Mouse (Mus musculus): Measurements from ENCODE around the gene Olfr149. TPM values are rescaled to one million over a fixed set of nuclear protein-coding genes. Genes with fewer than 3 reads are reported as not detected.

Gene Olfr149
- polyA plus RNA-seq, 1 experiment from 2014 or later: not detected

DNA sequence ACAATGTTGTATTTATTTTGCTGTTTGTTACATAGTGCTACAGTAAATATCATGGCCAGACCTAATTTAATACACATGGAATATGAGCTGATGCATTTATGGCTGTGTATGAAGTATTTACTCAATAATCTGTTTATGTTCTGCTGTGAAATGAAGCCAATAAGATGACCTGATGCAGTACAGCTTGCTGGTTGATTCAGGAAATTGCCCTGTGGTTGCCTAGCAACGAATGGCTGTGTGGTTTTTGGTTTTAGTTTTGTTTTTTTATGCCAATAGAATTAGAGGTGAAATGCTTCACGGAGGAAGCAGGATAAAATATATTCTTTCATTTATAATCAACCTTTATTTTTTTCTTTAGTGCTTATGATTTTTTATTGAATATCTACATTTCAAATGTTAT is 27.6 kb downstream of the Olfr149 start:
- no peaks in the 10 kb centered on the region for H3K27me3 ChIP-seq (ENCODE audit: insufficient read depth, low read length)
- 61% methylated on average over 2 of the region's 2 CpGs for WGBS
- ATAC-seq (replicated peaks; ENCODE audit: low FRiP score, low read depth): no peak
- H3K27ac ChIP-seq: no peak overlapping the region
- H3K36me3 ChIP-seq (ENCODE audit: insufficient read depth, low read length): no peaks in the 10 kb centered on the region
- no peak for TF ChIP-seq CTCF (IDR thresholded peaks at IDR 0.05; ENCODE audit: low read depth)
- no peak for DNase-seq (ENCODE audit: low spot score)
- no peaks in the 10 kb centered on the region for H3K9me3 ChIP-seq (replicated peaks; ENCODE audit: low read length)
- H3K9ac ChIP-seq (ENCODE audit: low read depth, low read length): no peak overlapping the region
- H3K4me2 ChIP-seq (ENCODE audit: low read length): no peak overlapping the region
- H3K4me1 ChIP-seq (replicated peaks; ENCODE audit: insufficient read depth, low read length): no peaks in the 10 kb centered on the region
- no peak overlapping the region for H3K4me3 ChIP-seq (replicated peaks; ENCODE audit: low read depth, low read length)

DNA sequence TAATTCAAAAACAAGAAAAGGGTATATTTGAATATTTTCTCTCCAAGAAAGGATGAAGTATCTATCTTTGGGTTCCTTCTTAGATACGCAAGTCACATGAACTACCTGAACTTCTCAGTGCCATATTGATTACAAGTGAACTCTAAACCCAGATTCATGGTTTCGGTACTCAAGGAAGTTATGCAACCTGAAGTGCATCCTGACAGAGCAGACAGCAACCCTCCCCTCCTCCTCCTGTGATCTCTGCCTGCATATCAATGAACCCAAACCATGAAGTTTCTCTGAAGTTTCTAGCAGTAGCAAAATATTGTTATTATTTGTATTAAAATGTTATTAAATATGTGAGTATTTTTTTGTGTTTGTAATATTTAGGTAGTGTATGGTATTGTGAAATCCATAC is 28.4 kb downstream of the Olfr149 start:
- no peaks in the 10 kb centered on the region for H3K9me3 ChIP-seq (replicated peaks; ENCODE audit: low read length)
- no peaks in the 10 kb centered on the region for H3K36me3 ChIP-seq (ENCODE audit: insufficient read depth, low read length)
- DNase-seq (ENCODE audit: low spot score) (no peak), ATAC-seq (replicated peaks; ENCODE audit: low FRiP score, low read depth) (no peak)
- no peak for TF ChIP-seq CTCF (IDR thresholded peaks at IDR 0.05; ENCODE audit: low read depth)
- H3K4me1 ChIP-seq (replicated peaks; ENCODE audit: insufficient read depth, low read length): no peaks in the 10 kb centered on the region
- no peak overlapping the region for H3K9ac ChIP-seq (ENCODE audit: low read depth, low read length)
- 90% methylated on average over 2 of the region's 2 CpGs for WGBS
- no peak overlapping the region for H3K4me2 ChIP-seq (ENCODE audit: low read length)
- no peaks in the 10 kb centered on the region for H3K27me3 ChIP-seq (ENCODE audit: insufficient read depth, low read length)
- H3K4me3 ChIP-seq (replicated peaks; ENCODE audit: low read depth, low read length): no peak overlapping the region
- H3K27ac ChIP-seq: no peak overlapping the region

DNA sequence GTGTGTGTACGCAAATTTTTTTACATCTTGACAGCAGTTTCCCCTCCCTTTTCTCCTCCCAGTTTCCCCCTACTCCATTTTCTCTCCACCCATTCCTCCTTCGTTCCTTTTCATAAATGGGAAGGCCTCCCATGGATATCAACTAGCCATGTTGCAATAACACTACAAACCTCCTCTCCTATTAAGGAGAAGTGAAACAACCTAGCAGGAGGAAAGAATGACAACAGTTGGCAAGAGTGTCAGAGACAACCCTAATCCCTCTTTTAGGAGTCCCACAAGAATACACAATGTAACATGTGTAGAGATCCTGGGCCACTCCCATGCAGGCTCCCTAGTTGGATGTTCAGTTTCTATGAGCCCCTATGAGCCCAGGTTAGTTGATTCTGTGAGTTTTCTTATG is 32.1 kb downstream of the Olfr149 start:
- Histone ChIP-seq H3K27me3 (ENCODE audit: insufficient read depth, low read length) (no peaks in the 10 kb centered on the region), H3K27ac (no peak overlapping the region), H3K4me2 (ENCODE audit: low read length) (no peak overlapping the region), H3K9ac (ENCODE audit: low read depth, low read length) (no peak overlapping the region), H3K9me3 (replicated peaks; ENCODE audit: low read length) (no peaks in the 10 kb centered on the region), H3K4me1 (replicated peaks; ENCODE audit: insufficient read depth, low read length) (no peaks in the 10 kb centered on the region), H3K4me3 (replicated peaks; ENCODE audit: low read depth, low read length) (no peak overlapping the region), H3K36me3 (ENCODE audit: insufficient read depth, low read length) (no peaks in the 10 kb centered on the region)
- no peak for TF ChIP-seq CTCF (IDR thresholded peaks at IDR 0.05; ENCODE audit: low read depth)
- DNase-seq (ENCODE audit: low spot score): no peak
- ATAC-seq (replicated peaks; ENCODE audit: low FRiP score, low read depth): no peak
- 68% methylated on average over 2 of the region's 2 CpGs for WGBS

DNA sequence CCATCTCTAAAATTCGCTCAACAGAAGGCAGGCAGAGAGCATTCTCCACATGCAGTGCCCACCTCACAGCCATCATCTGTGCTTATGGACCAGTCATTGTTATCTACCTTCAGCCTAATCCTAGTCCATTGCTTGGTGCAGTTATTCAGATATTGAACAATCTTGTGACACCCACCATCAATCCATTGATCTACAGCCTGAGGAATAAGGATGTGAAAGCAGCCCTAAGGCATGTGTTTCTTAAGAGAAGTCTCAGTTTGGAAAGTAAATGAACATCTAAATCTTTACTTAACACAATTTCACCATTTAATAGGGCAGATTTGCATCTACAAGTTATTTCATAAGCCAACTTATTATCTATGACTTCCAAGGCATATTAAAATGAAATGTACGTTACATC is 37.2 kb downstream of the Olfr149 start:
- ATAC-seq (replicated peaks; ENCODE audit: low FRiP score, low read depth): no peak
- Histone ChIP-seq H3K36me3 (ENCODE audit: insufficient read depth, low read length) (no peaks in the 10 kb centered on the region), H3K4me2 (ENCODE audit: low read length) (no peak overlapping the region), H3K27ac (no peak overlapping the region), H3K4me3 (replicated peaks; ENCODE audit: low read depth, low read length) (no peak overlapping the region), H3K4me1 (replicated peaks; ENCODE audit: insufficient read depth, low read length) (no peaks in the 10 kb centered on the region), H3K9ac (ENCODE audit: low read depth, low read length) (no peak overlapping the region), H3K27me3 (ENCODE audit: insufficient read depth, low read length) (no peaks in the 10 kb centered on the region), H3K9me3 (replicated peaks; ENCODE audit: low read length) (no peaks in the 10 kb centered on the region)
- no peak for DNase-seq (ENCODE audit: low spot score)
- TF ChIP-seq CTCF (IDR thresholded peaks at IDR 0.05; ENCODE audit: low read depth): no peak
- WGBS: 80% methylated on average over 2 of the region's 2 CpGs

DNA sequence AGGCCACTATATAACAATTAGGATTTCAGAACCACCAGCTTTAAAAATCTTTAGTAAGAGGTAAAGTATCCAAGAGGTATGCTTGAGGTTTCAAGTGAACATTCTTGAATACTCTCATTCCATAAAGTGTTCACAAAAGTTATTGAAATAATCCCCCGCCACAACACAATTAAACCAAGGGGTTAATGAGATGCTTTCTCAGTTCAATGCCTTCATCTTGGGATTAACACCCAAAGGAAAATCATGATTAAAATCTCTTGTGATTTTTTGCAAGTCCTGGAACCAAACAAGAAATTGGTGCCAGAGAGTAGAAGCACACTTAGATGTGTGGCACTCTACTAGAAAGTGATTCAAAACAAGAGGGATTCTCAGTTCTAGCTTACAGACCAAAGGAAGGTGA is 40.0 kb downstream of the Olfr149 start, which contains the start of gene Olfr963:
TSS of gene Olfr963 (plus strand) at position 301 of the 400 bp plus-strand sequence.
- no peaks in the 10 kb centered on the region for H3K9me3 ChIP-seq (replicated peaks; ENCODE audit: low read length)
- no peaks in the 10 kb centered on the region for H3K36me3 ChIP-seq (ENCODE audit: insufficient read depth, low read length)
- H3K9ac ChIP-seq (ENCODE audit: low read depth, low read length): no peak within 1 kb of the TSS
- no peak for TF ChIP-seq CTCF (IDR thresholded peaks at IDR 0.05; ENCODE audit: low read depth)
- no peaks in the 10 kb centered on the region for H3K4me1 ChIP-seq (replicated peaks; ENCODE audit: insufficient read depth, low read length)
- WGBS: 93% methylated on average over 1 of the region's 1 CpGs
- ATAC-seq (replicated peaks; ENCODE audit: low FRiP score, low read depth): no peak
- DNase-seq (ENCODE audit: low spot score): no peak
- H3K27ac ChIP-seq: no peak within 1 kb of the TSS
- no peaks in the 10 kb centered on the region for H3K27me3 ChIP-seq (ENCODE audit: insufficient read depth, low read length)
- no peak within 1 kb of the TSS for H3K4me3 ChIP-seq (replicated peaks; ENCODE audit: low read depth, low read length)
- no peak within 1 kb of the TSS for H3K4me2 ChIP-seq (ENCODE audit: low read length)

DNA sequence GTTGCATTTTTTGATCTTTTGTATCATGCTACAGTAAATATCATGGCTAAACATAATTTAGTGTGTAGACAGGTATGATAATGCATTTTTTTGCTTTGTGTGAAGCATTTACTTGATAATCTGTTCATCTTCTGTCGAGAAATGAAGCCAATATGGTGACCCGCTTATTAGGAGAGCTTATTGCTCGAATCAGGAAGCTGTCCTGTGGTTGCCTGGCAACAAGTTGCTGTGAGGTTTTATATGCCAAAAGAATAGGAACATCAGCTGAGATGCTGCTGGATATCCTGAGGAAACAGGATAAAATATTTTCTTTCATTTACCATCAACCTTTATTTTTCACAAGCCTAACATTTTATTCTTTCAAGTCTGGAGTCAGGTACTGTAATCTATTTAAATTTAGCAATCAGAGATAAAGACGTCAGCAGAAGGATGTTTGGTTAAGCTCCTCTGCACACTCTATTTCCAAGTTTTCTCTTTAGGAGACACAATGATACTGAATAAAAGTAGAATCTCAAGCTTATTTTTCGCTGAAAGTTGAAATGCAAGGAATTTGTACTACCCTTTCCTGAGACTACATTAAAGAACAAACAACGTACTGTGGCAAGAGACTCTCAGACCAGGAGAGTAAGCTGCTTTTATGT is 52.0 kb downstream of the Olfr149 start:
- no peaks in the 10 kb centered on the region for H3K4me1 ChIP-seq (replicated peaks; ENCODE audit: insufficient read depth, low read length)
- no peak overlapping the region for H3K9ac ChIP-seq (ENCODE audit: low read depth, low read length)
- H3K4me2 ChIP-seq (ENCODE audit: low read length): no peak overlapping the region
- no peak for TF ChIP-seq CTCF (IDR thresholded peaks at IDR 0.05; ENCODE audit: low read depth)
- no peak overlapping the region for H3K4me3 ChIP-seq (replicated peaks; ENCODE audit: low read depth, low read length)
- DNase-seq (ENCODE audit: low spot score): no peak
- H3K27me3 ChIP-seq (ENCODE audit: insufficient read depth, low read length): no peaks in the 10 kb centered on the region
- ATAC-seq (replicated peaks; ENCODE audit: low FRiP score, low read depth): no peak
- no peaks in the 10 kb centered on the region for H3K36me3 ChIP-seq (ENCODE audit: insufficient read depth, low read length)
- 67% methylated on average over 6 of the region's 6 CpGs for WGBS
- no peak overlapping the region for H3K27ac ChIP-seq
- H3K9me3 ChIP-seq (replicated peaks; ENCODE audit: low read length): no peaks in the 10 kb centered on the region

Other genes starting within 250 kb of the Olfr149 start
- not detected in 2 replicates for gene Olfr955, start 235.2 kb downstream of the Olfr149 start, polyA plus RNA-seq (2015; fragmentation: Nextera tagmentation; extraction: Ambion mirVana)
- not detected in 2 replicates for gene Olfr44, start 213.1 kb downstream of the Olfr149 start, polyA plus RNA-seq (2015; fragmentation: Nextera tagmentation; extraction: Ambion mirVana)
- not detected in 2 replicates for gene Olfr957, start 191.3 kb downstream of the Olfr149 start, polyA plus RNA-seq (2015; fragmentation: Nextera tagmentation; extraction: Ambion mirVana)
- gene Olfr958, start 153.1 kb downstream of the Olfr149 start, polyA plus RNA-seq (2015; fragmentation: Nextera tagmentation; extraction: Ambion mirVana): not detected in 2 replicates
- not detected in 2 replicates for gene Olfr959, start 131.5 kb downstream of the Olfr149 start, polyA plus RNA-seq (2015; fragmentation: Nextera tagmentation; extraction: Ambion mirVana)
- gene AW551984, start 102.7 kb downstream of the Olfr149 start, polyA plus RNA-seq (2015; fragmentation: Nextera tagmentation; extraction: Ambion mirVana): 9.1 and 10.2 TPM in 2 replicates
- not detected in 2 replicates for gene Olfr148, start 96.5 kb downstream of the Olfr149 start, polyA plus RNA-seq (2015; fragmentation: Nextera tagmentation; extraction: Ambion mirVana)
- not detected in 2 replicates for gene Olfr960, start 85.7 kb downstream of the Olfr149 start, polyA plus RNA-seq (2015; fragmentation: Nextera tagmentation; extraction: Ambion mirVana)
- gene Olfr961, start 62.0 kb downstream of the Olfr149 start, polyA plus RNA-seq (2015; fragmentation: Nextera tagmentation; extraction: Ambion mirVana): not detected in 2 replicates
- not detected in 2 replicates for gene Olfr963, start 39.9 kb downstream of the Olfr149 start, polyA plus RNA-seq (2015; fragmentation: Nextera tagmentation; extraction: Ambion mirVana)
- gene Olfr965, start 4.2 kb upstream of the Olfr149 start, polyA plus RNA-seq (2015; fragmentation: Nextera tagmentation; extraction: Ambion mirVana): not detected in 2 replicates
- gene Olfr150, start 23.9 kb upstream of the Olfr149 start, polyA plus RNA-seq (2015; fragmentation: Nextera tagmentation; extraction: Ambion mirVana): not detected in 2 replicates
- gene Olfr967, start 39.1 kb upstream of the Olfr149 start, polyA plus RNA-seq (2015; fragmentation: Nextera tagmentation; extraction: Ambion mirVana): not detected in 2 replicates
- not detected in 2 replicates for gene Olfr968, start 76.1 kb upstream of the Olfr149 start, polyA plus RNA-seq (2015; fragmentation: Nextera tagmentation; extraction: Ambion mirVana)
- gene Olfr969, start 83.8 kb upstream of the Olfr149 start, polyA plus RNA-seq (2015; fragmentation: Nextera tagmentation; extraction: Ambion mirVana): not detected in 2 replicates
- gene Olfr970, start 101.7 kb upstream of the Olfr149 start, polyA plus RNA-seq (2015; fragmentation: Nextera tagmentation; extraction: Ambion mirVana): not detected in 2 replicates
- gene Olfr971, start 129.8 kb upstream of the Olfr149 start, polyA plus RNA-seq (2015; fragmentation: Nextera tagmentation; extraction: Ambion mirVana): not detected in 2 replicates
- gene Olfr972, start 159.3 kb upstream of the Olfr149 start, polyA plus RNA-seq (2015; fragmentation: Nextera tagmentation; extraction: Ambion mirVana): not detected in 2 replicates
- not detected in 2 replicates for gene Olfr229, start 200.2 kb upstream of the Olfr149 start, polyA plus RNA-seq (2015; fragmentation: Nextera tagmentation; extraction: Ambion mirVana)
- not detected in 2 replicates for gene Olfr974, start 230.4 kb upstream of the Olfr149 start, polyA plus RNA-seq (2015; fragmentation: Nextera tagmentation; extraction: Ambion mirVana)
- gene Olfr975, start 244.9 kb upstream of the Olfr149 start, polyA plus RNA-seq (2015; fragmentation: Nextera tagmentation; extraction: Ambion mirVana): not detected in 2 replicates

Measured in kidney, postnatal 0 days (tissue).